Mouse (Mus musculus): ENCODE measurements around the gene Fam3c. TPM values are rescaled to one million over a fixed set of nuclear protein-coding genes. Genes with fewer than 3 reads are reported as not detected.
"Not testable (repeated sequence)": the region's sequence is repeated elsewhere in the genome, so short reads cannot be mapped to it uniquely, and the experiment has no call there.

The Fam3c gene
- polyA plus RNA-seq, 1 experiment from 2014 or later = 15.0 TPM

GRCm38 (mm10) chr6:22264094-22264493 lies 91.9 kb downstream of the Fam3c start:
- not testable (repeated sequence) for H3K4me1 ChIP-seq (replicated peaks); H3K9me3 ChIP-seq (replicated peaks); H3K4me3 ChIP-seq (replicated peaks); H3K27me3 ChIP-seq; ATAC-seq (ENCODE audit: insufficient read depth); H3K4me2 ChIP-seq; H3K9ac ChIP-seq; H3K36me3 ChIP-seq (replicated peaks); H3K27ac ChIP-seq (replicated peaks)
- WGBS (ENCODE audit: insufficient replicate concordance) = 60% methylated on average over 8 of the region's 8 CpGs

GRCm38 (mm10) chr6:22262519-22262918 lies 93.5 kb downstream of the Fam3c start:
- H3K4me2 ChIP-seq = no peak overlapping the region
- no peaks in the 10 kb centered on the region for H3K27me3 ChIP-seq
- H3K4me1 ChIP-seq (replicated peaks) = no peaks in the 10 kb centered on the region
- H3K9ac ChIP-seq = no peak overlapping the region
- no peak overlapping the region for H3K4me3 ChIP-seq (replicated peaks)
- H3K36me3 ChIP-seq (replicated peaks) = no peaks in the 10 kb centered on the region
- no peaks in the 10 kb centered on the region for H3K9me3 ChIP-seq (replicated peaks)
- H3K27ac ChIP-seq (replicated peaks) = no peak overlapping the region
- no peak for ATAC-seq (ENCODE audit: insufficient read depth)
- WGBS (ENCODE audit: insufficient replicate concordance) = 59% methylated on average over 4 of the region's 4 CpGs

- no peak overlapping the region for H3K9ac ChIP-seq
- 63% methylated on average over 4 of the region's 4 CpGs for WGBS (ENCODE audit: insufficient replicate concordance)
- H3K36me3 ChIP-seq (replicated peaks) = no peaks in the 10 kb centered on the region
- H3K27me3 ChIP-seq = no peaks in the 10 kb centered on the region
- no peak overlapping the region for H3K4me3 ChIP-seq (replicated peaks)
- ATAC-seq (ENCODE audit: insufficient read depth) = no peak
- H3K9me3 ChIP-seq (replicated peaks) = no peaks in the 10 kb centered on the region
- H3K4me2 ChIP-seq = no peak overlapping the region
- no peak overlapping the region for H3K27ac ChIP-seq (replicated peaks)
- H3K4me1 ChIP-seq (replicated peaks) = no peaks in the 10 kb centered on the region
Observed at GRCm38 (mm10) chr6:22258784-22259183, 97.3 kb downstream of the Fam3c start.

Other genes with a start within 250 kb of the Fam3c start
- not detected in 2 replicates for gene Wnt16, start 68.0 kb downstream of the Fam3c start, polyA plus RNA-seq (2015; fragmentation: Nextera tagmentation; extraction: Ambion mirVana)

All from liver, embryonic 15.5 days (tissue).